Mouse (Mus musculus) small intestine, adult 2 months (tissue): ENCODE results near the gene Mfsd12.

Source experiments
- CTCF ChIP-seq: fragments of 200-500 bp; IDR thresholded peaks from 2 replicates; pipeline ENCODE4 v1.5.1; 2012; ENCODE audit warnings: low read depth, mild to moderate bottlenecking, control low read depth, inconsistent platforms, low read length, moderate library complexity, mixed read lengths; ENCODE audit not compliant: insufficient replicate concordance, insufficient read length; ENCODE audit errors: extremely low read depth
- POLR2A ChIP-seq: fragments of 200-500 bp; IDR thresholded peaks from 2 replicates; pipeline ENCODE4 v1.6.1; 2012; ENCODE audit warnings: low read depth, mild to moderate bottlenecking, control low read depth, inconsistent platforms, low read length, moderate library complexity

DNA sequence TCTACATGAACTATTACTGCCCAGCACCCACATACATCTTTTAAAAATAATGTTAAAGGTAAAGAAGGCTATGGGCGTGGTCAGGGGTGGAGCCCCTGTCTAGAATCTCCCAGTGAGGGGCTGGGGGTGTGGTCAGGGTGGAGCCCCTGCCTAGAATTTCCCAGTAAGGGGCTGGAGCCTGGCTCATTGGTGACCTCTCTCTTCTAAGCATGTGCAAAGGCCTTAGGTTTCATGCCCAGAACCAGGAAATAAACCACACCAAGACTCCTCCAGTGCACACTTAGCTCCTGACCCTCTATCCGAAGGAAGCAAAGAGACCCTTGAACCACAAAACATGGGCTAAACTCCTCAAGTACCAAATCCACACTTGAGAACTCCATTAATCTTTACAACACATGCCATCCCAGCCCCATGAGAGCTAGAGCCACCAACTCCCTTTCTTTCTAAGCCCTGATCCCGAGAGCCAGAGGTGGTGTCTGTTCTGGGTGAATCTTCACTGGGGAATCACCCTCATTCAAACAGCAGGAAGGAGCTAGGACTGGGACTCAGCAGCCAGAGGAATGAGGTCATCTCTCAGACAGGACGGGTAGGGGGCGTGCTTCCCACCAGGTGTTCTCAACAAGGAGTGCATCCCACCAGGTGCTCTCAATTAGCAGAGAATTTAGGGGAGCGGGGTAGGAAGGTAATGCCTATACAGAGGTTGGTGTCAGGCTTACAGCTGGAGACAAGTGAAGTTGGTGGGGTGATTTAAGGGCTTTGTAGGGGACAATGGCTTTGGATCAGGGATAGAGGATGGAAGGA lies 19.5 kb downstream of the Mfsd12 start:
- no peak for TF ChIP-seq CTCF
- TF ChIP-seq POLR2A, result no peak
